Mouse (Mus musculus) liver, postnatal 0 days (tissue): ENCODE data around the gene Dpf2. TPM values are rescaled to one million over a fixed set of nuclear protein-coding genes. Genes with fewer than 3 reads are reported as not detected.

Source experiments
- ATAC-seq: fragments of 200-750 bp; cut with Nextera tagmentation; 2 replicates; pipeline ENCODE4 v1.8.0; 2017; ENCODE audit warnings: mild to moderate bottlenecking, moderate library complexity
- DNase-seq: peaks from one replicate; pipeline ENCODE4 v3.0.0-alpha.2; 2016
- H3K27ac ChIP-seq: fragments of 300-500 bp; sonication (generic); 2 replicates; pipeline ENCODE4 v1.5.1; 2014; ENCODE audit warnings: antibody characterized with exemption, moderate library complexity, mild to moderate bottlenecking, low read depth
- H3K27me3 ChIP-seq: fragments of 300-500 bp; sonication (generic); 2 replicates; pipeline ENCODE4 v1.6.1; 2014; ENCODE audit warnings: low read length, control low read depth, mixed read lengths; ENCODE audit not compliant: insufficient read depth
- H3K36me3 ChIP-seq: fragments of 300-500 bp; sonication (generic); replicated peaks from 2 replicates; pipeline ENCODE4 v1.6.1; 2014; ENCODE audit warnings: mild to moderate bottlenecking, control low read depth, low read length, moderate library complexity, mixed read lengths; ENCODE audit not compliant: insufficient read depth
- H3K4me1 ChIP-seq: fragments of 300-500 bp; sonication (generic); 2 replicates; pipeline ENCODE4 v1.6.1; 2014; ENCODE audit warnings: antibody characterized with exemption, mild to moderate bottlenecking, control low read depth; ENCODE audit not compliant: insufficient read depth
- H3K4me2 ChIP-seq: fragments of 300-500 bp; sonication (generic); 2 replicates; pipeline ENCODE4 v1.6.1; 2014; ENCODE audit warnings: low read depth, mild to moderate bottlenecking, low read length, moderate library complexity, mixed read lengths
- H3K4me3 ChIP-seq: fragments of 300-500 bp; sonication (generic); 2 replicates; pipeline ENCODE4 v1.5.1; 2014; ENCODE audit warnings: low read depth, low read length
- H3K9ac ChIP-seq: fragments of 300-500 bp; sonication (generic); replicated peaks from 2 replicates; pipeline ENCODE4 v1.6.1; 2014; ENCODE audit warnings: mild to moderate bottlenecking, moderate library complexity
- H3K9me3 ChIP-seq: fragments of 300-500 bp; sonication (generic); 2 replicates; pipeline ENCODE4 v1.6.1; 2016; ENCODE audit warnings: mild to moderate bottlenecking, control low read depth, low read length, mixed read lengths
- CTCF ChIP-seq: sonication (generic); IDR thresholded peaks from 2 replicates; pipeline ENCODE4 v1.5.1; 2016; ENCODE audit warnings: antibody characterized with exemption, low read depth
- EP300 ChIP-seq: IDR thresholded peaks from 2 replicates; pipeline ENCODE4 v1.6.1; 2016; ENCODE audit warnings: antibody characterized with exemption, low read depth, mild to moderate bottlenecking
- WGBS: fragments of 180-500 bp; shearing (Covaris S2); extraction: QIAGEN DNeasy Blood & Tissue Kit; methylation state at CpG from one replicate; pipeline ENCODE4 v1.1.7; 2014; ENCODE audit not compliant: insufficient replicate concordance; 5-methylcytosine and 5-hydroxymethylcytosine counted together
- polyA plus RNA-seq: library from polyadenylated mRNA; unstranded; fragments of >200 nt; fragmentation: Nextera tagmentation; extraction: Ambion mirVana; gene quantifications from 2 replicates; pipeline ENCODE4 v1.2.1, GENCODE M21; 2015

Dpf2 gene
- 28.1 and 32.6 TPM in 2 replicates for polyA plus RNA-seq

- Histone ChIP-seq H3K9me3 (no peaks in the 10 kb centered on the region), H3K36me3 (0 out of 2 replicates have a peak, but pooled peaks cover 4% of the 10 kb centered on the region), H3K4me3 (peak within 1 kb of the TSS; percentile 79), H3K4me1 (peaks cover 27% of the 10 kb centered on the region), H3K4me2 (peak within 1 kb of the TSS; percentile 92), H3K27me3 (no peaks in the 10 kb centered on the region), H3K27ac (peak within 1 kb of the TSS; percentile 83), H3K9ac (peak within 1 kb of the TSS; percentile 91)
- WGBS: 9% methylated on average over 13 of the region's 13 CpGs
- TF ChIP-seq CTCF: no peak
- no peak for TF ChIP-seq EP300
- peak; percentile 39 for DNase-seq
- peak; percentile 58 for ATAC-seq
Measured at GRCm38 (mm10) chr19:5913007-5913719, at the start of gene Dpf2. Gene Dpf2, minus strand, starts transcription at chr19:5913010.

DNA sequence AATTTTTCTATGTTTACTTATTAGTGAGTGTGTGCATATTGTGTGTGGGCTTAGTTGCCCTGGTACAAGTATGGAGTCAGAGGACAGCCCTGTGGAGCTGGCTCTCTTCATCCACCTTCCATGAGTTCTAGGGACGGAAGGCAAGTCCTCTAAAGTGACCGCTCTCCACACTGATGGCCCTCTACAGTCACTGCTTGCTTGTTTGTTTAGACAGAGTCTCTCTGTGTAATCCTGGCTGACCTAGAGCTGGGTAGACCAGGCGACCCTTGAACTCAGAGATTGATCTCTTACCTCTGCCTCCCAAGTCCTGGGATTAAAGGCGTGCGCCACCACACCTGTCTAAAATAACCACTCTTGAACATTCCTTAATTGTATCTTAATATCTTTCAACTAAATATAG is 44.6 kb upstream of the Dpf2 start:
- H3K9me3 ChIP-seq: no peaks in the 10 kb centered on the region
- ATAC-seq (peak; percentile 81), DNase-seq (no peak)
- H3K27me3 ChIP-seq: no peaks in the 10 kb centered on the region
- H3K9ac ChIP-seq: no peak overlapping the region
- peaks cover 46% of the 10 kb centered on the region for H3K36me3 ChIP-seq
- TF ChIP-seq CTCF (no peak), EP300 (no peak)
- peaks cover 13% of the 10 kb centered on the region for H3K4me1 ChIP-seq
- no peak overlapping the region for H3K4me2 ChIP-seq
- no peak overlapping the region for H3K4me3 ChIP-seq
- WGBS: 74% methylated on average over 5 of the region's 5 CpGs
- H3K27ac ChIP-seq: no peak overlapping the region

- peak; percentile 58 for ATAC-seq
- no peak overlapping the region for H3K27ac ChIP-seq
- no peaks in the 10 kb centered on the region for H3K27me3 ChIP-seq
- H3K4me3 ChIP-seq: no peak overlapping the region
- no peak overlapping the region for H3K9ac ChIP-seq
- WGBS: 15% methylated on average over 3 of the region's 3 CpGs
- TF ChIP-seq CTCF: peak; percentile 96
- no peak for TF ChIP-seq EP300
- peaks cover 11% of the 10 kb centered on the region for H3K4me1 ChIP-seq
- DNase-seq: peak; percentile 88
- H3K4me2 ChIP-seq: no peak overlapping the region
- peaks cover 52% of the 10 kb centered on the region for H3K36me3 ChIP-seq
- H3K9me3 ChIP-seq: no peaks in the 10 kb centered on the region
Measured at GRCm38 (mm10) chr19:5956685-5957084, 43.9 kb upstream of the Dpf2 start.

DNA sequence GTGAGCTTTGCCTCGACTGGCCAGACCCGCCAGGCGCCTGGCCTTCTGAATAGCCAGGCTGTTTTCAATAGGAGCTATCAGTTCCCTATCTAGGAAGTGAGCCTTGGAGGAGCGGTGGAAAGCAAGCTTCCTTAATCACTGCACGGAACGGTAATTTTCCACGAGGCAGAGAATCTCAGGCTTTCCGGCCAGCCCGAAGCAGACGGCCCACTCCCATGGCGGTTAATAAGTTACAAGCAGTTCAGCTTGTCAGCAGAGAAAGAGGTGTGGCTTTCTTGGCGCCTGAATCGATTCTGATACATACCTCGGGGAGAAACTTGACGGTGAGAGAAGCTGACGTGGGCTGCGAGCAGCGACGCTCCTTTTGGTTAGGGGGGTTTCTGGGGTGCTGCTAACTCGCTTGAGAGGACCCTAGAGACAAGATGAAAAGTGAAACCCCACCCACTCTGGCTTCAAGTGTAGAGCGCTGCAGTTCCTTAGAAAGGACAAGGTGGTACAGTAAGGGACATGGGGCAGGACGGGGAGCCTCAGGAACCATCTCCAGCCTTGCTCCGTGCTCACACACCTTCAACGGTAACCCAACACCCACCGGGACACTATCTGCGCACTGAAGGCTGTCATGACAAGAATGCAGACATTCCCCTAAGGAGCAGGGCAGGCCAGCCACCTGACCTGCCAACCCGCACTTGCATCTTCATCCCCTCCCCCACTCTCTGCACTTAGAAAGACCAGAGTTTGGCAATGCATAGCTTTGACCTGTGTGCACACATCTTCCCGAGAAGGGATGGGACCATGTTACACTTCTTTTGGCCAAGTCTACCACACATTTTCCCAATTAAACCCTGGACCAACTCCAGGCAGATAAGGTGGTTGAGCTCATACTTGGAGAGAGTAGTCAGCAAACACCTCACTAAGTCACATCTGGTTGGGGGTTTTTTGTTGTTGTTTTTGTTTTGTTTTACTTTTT is 43.2 kb upstream of the Dpf2 start:
- Histone ChIP-seq H3K4me3 (no peak overlapping the region), H3K9me3 (no peaks in the 10 kb centered on the region), H3K27me3 (no peaks in the 10 kb centered on the region), H3K36me3 (peaks cover 55% of the 10 kb centered on the region), H3K9ac (no peak overlapping the region; the same call in 1 of the 2 replicates), H3K27ac (0 out of 2 replicates have a peak overlapping the region, but pooled peaks have one; percentile 18), H3K4me1 (peaks cover 11% of the 10 kb centered on the region), H3K4me2 (peak overlapping the region; percentile 65)
- ATAC-seq (no peak), DNase-seq (no peak)
- WGBS: 66% methylated on average over 28 of the region's 28 CpGs
- no peak for TF ChIP-seq EP300

DNA sequence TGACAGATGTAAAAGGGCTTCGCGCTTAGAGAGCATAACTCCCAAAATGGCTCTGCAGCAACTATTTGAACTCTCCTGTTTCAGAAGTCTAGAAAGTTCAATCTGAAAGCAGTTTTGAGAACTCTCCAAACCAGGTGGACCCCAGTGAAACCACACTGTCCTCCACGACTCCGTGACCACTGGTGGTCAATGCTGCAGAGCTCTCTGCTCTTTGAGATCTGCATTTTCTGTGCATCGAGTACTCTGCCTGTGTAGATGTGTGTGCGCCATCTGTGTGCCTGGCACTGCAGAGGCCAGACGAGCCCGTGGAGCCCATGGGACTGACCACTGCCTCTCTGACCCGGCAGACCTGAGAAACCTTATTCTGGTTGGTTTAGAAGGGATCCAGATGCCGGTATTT is 42.1 kb upstream of the Dpf2 start:
- Histone ChIP-seq H3K9me3 (no peaks in the 10 kb centered on the region), H3K4me2 (no peak overlapping the region), H3K4me1 (peaks cover 11% of the 10 kb centered on the region), H3K9ac (no peak overlapping the region), H3K4me3 (no peak overlapping the region), H3K27ac (no peak overlapping the region), H3K36me3 (peaks cover 65% of the 10 kb centered on the region), H3K27me3 (no peaks in the 10 kb centered on the region)
- TF ChIP-seq EP300 (no peak), CTCF (no peak)
- ATAC-seq (no peak), DNase-seq (no peak)
- 87% methylated on average over 10 of the region's 10 CpGs for WGBS
